Mouse (Mus musculus): ENCODE results near the gene Cracr2b. TPM values are rescaled to one million over a fixed set of nuclear protein-coding genes. Genes with fewer than 3 reads are reported as not detected.
A peak's percentile ranks its signal among the peaks of the same experiment; 100 is the strongest.
"Not testable (repeated sequence)": the region's sequence is repeated elsewhere in the genome, so short reads cannot be mapped to it uniquely, and the experiment has no call there.

Gene Cracr2b
- total and polyA plus RNA-seq, 2 experiments from 2014 or later = 5.3 to 5.9 TPM

GRCm38 (mm10) chr7:141439811-141440210, 21.1 kb upstream of the Cracr2b start:
- 93% methylated on average over 11 of the region's 11 CpGs for WGBS
- Histone ChIP-seq H3K4me3 (ENCODE audit: low read depth, low read length) (no peak overlapping the region), H3K27me3 (ENCODE audit: insufficient read depth, low read length) (no peaks in the 10 kb centered on the region), H3K9me3 (ENCODE audit: low read length) (no peaks in the 10 kb centered on the region), H3K4me2 (ENCODE audit: low read depth, low read length, poor library complexity, severe bottlenecking) (no peak overlapping the region), H3K9ac (replicated peaks; ENCODE audit: low read length, poor library complexity, severe bottlenecking) (no peak overlapping the region), H3K4me1 (ENCODE audit: insufficient read depth, low read length) (peaks cover 11% of the 10 kb centered on the region), H3K36me3 (ENCODE audit: insufficient read depth, low read length) (no peaks in the 10 kb centered on the region), H3K27ac (ENCODE audit: low read depth, low read length) (no peak overlapping the region)
- ATAC-seq (ENCODE audit: low FRiP score) (no peak), DNase-seq (ENCODE audit: low spot score) (no peak)
- TF ChIP-seq CTCF (IDR thresholded peaks at IDR 0.05) = no peak

- 36% methylated on average over 6 of the region's 6 CpGs for WGBS
- Histone ChIP-seq H3K36me3 (ENCODE audit: insufficient read depth, low read length) (no peaks in the 10 kb centered on the region), H3K27me3 (ENCODE audit: insufficient read depth, low read length) (no peaks in the 10 kb centered on the region), H3K27ac (ENCODE audit: low read depth, low read length) (no peak overlapping the region), H3K9me3 (ENCODE audit: low read length) (no peaks in the 10 kb centered on the region), H3K9ac (replicated peaks; ENCODE audit: low read length, poor library complexity, severe bottlenecking) (no peak overlapping the region), H3K4me2 (ENCODE audit: low read depth, low read length, poor library complexity, severe bottlenecking) (no peak overlapping the region), H3K4me1 (ENCODE audit: insufficient read depth, low read length) (peaks cover 9% of the 10 kb centered on the region; the same call in 1 of the 2 replicates), H3K4me3 (ENCODE audit: low read depth, low read length) (no peak overlapping the region)
- ATAC-seq (ENCODE audit: low FRiP score) (no peak), DNase-seq (ENCODE audit: low spot score) (peak; percentile 68)
- TF ChIP-seq CTCF (IDR thresholded peaks at IDR 0.05) = peak; percentile 71
Measured at GRCm38 (mm10) chr7:141440613-141441012, 20.3 kb upstream of the Cracr2b start.

GRCm38 (mm10) chr7:141441460-141441859, 19.4 kb upstream of the Cracr2b start:
- H3K9me3 ChIP-seq (ENCODE audit: low read length) = no peaks in the 10 kb centered on the region
- no peak for DNase-seq (ENCODE audit: low spot score)
- no peak overlapping the region for H3K4me3 ChIP-seq (ENCODE audit: low read depth, low read length)
- H3K36me3 ChIP-seq (ENCODE audit: insufficient read depth, low read length) = no peaks in the 10 kb centered on the region
- peaks cover 4% of the 10 kb centered on the region; the same call in 1 of the 2 replicates for H3K4me1 ChIP-seq (ENCODE audit: insufficient read depth, low read length)
- no peak for TF ChIP-seq CTCF (IDR thresholded peaks at IDR 0.05)
- H3K27ac ChIP-seq (ENCODE audit: low read depth, low read length) = no peak overlapping the region
- no peaks in the 10 kb centered on the region for H3K27me3 ChIP-seq (ENCODE audit: insufficient read depth, low read length)
- 94% methylated on average over 9 of the region's 9 CpGs for WGBS
- ATAC-seq (ENCODE audit: low FRiP score) = no peak
- H3K9ac ChIP-seq (replicated peaks; ENCODE audit: low read length, poor library complexity, severe bottlenecking) = no peak overlapping the region
- H3K4me2 ChIP-seq (ENCODE audit: low read depth, low read length, poor library complexity, severe bottlenecking) = no peak overlapping the region

- WGBS = 93% methylated on average over 13 of the region's 13 CpGs
- H3K27me3 ChIP-seq (ENCODE audit: insufficient read depth, low read length) = no peaks in the 10 kb centered on the region
- ATAC-seq (ENCODE audit: low FRiP score) (no peak), DNase-seq (ENCODE audit: low spot score) (no peak)
- H3K9ac ChIP-seq (replicated peaks; ENCODE audit: low read length, poor library complexity, severe bottlenecking) = no peak overlapping the region
- H3K4me2 ChIP-seq (ENCODE audit: low read depth, low read length, poor library complexity, severe bottlenecking) = no peak overlapping the region
- H3K4me1 ChIP-seq (ENCODE audit: insufficient read depth, low read length) = peaks cover 4% of the 10 kb centered on the region; the same call in 1 of the 2 replicates
- H3K36me3 ChIP-seq (ENCODE audit: insufficient read depth, low read length) = no peaks in the 10 kb centered on the region
- no peak for TF ChIP-seq CTCF (IDR thresholded peaks at IDR 0.05)
- no peak overlapping the region for H3K27ac ChIP-seq (ENCODE audit: low read depth, low read length)
- no peaks in the 10 kb centered on the region for H3K9me3 ChIP-seq (ENCODE audit: low read length)
- H3K4me3 ChIP-seq (ENCODE audit: low read depth, low read length) = no peak overlapping the region
Measured at GRCm38 (mm10) chr7:141442199-141442598, 18.7 kb upstream of the Cracr2b start.

GRCm38 (mm10) chr7:141443081-141443821, 17.6 kb upstream of the Cracr2b start:
- Histone ChIP-seq H3K4me1 (ENCODE audit: insufficient read depth, low read length) (peaks cover 2% of the 10 kb centered on the region; the same call in 1 of the 2 replicates), H3K27me3 (ENCODE audit: insufficient read depth, low read length) (no peaks in the 10 kb centered on the region), H3K4me2 (ENCODE audit: low read depth, low read length, poor library complexity, severe bottlenecking) (peak overlapping the region; percentile 49), H3K9ac (replicated peaks; ENCODE audit: low read length, poor library complexity, severe bottlenecking) (no peak overlapping the region; the same call in 1 of the 2 replicates), H3K27ac (ENCODE audit: low read depth, low read length) (no peak overlapping the region), H3K9me3 (ENCODE audit: low read length) (no peaks in the 10 kb centered on the region), H3K36me3 (ENCODE audit: insufficient read depth, low read length) (no peaks in the 10 kb centered on the region), H3K4me3 (ENCODE audit: low read depth, low read length) (peak overlapping the region; percentile 14; the same call in 1 of the 2 replicates)
- DNase-seq (ENCODE audit: low spot score) (peak; percentile 58), ATAC-seq (ENCODE audit: low FRiP score) (no peak)
- peak; percentile 28; the same call in 1 of the 2 replicates for TF ChIP-seq CTCF (IDR thresholded peaks at IDR 0.05)
- 26% methylated on average over 12 of the region's 12 CpGs for WGBS

- Histone ChIP-seq H3K9ac (replicated peaks; ENCODE audit: low read length, poor library complexity, severe bottlenecking) (no peak within 1 kb of the TSS; the same call in 1 of the 2 replicates), H3K4me1 (ENCODE audit: insufficient read depth, low read length) (no peaks in the 10 kb centered on the region; the same call in 1 of the 2 replicates), H3K4me3 (ENCODE audit: low read depth, low read length) (peak within 1 kb of the TSS; percentile 14; the same call in 1 of the 2 replicates), H3K4me2 (ENCODE audit: low read depth, low read length, poor library complexity, severe bottlenecking) (peak within 1 kb of the TSS; percentile 49), H3K36me3 (ENCODE audit: insufficient read depth, low read length) (no peaks in the 10 kb centered on the region), H3K9me3 (ENCODE audit: low read length) (no peaks in the 10 kb centered on the region), H3K27ac (ENCODE audit: low read depth, low read length) (no peak within 1 kb of the TSS), H3K27me3 (ENCODE audit: insufficient read depth, low read length) (no peaks in the 10 kb centered on the region)
- TF ChIP-seq CTCF (IDR thresholded peaks at IDR 0.05) = no peak
- under 1% methylated on average over 25 of the region's 25 CpGs for WGBS
- no peak for ATAC-seq (ENCODE audit: low FRiP score)
- DNase-seq (ENCODE audit: low spot score) = peak; percentile 38
Measured at GRCm38 (mm10) chr7:141443828-141444237, 17.1 kb upstream of the Cracr2b start, which contains the start of gene Pidd1. Pidd1 (minus strand) TSS chr7:141444025.

- not testable (repeated sequence) for H3K4me1 ChIP-seq (ENCODE audit: insufficient read depth, low read length); H3K9ac ChIP-seq (replicated peaks; ENCODE audit: low read length, poor library complexity, severe bottlenecking); H3K27me3 ChIP-seq (ENCODE audit: insufficient read depth, low read length); H3K36me3 ChIP-seq (ENCODE audit: insufficient read depth, low read length); DNase-seq (ENCODE audit: low spot score); H3K9me3 ChIP-seq (ENCODE audit: low read length); H3K4me3 ChIP-seq (ENCODE audit: low read depth, low read length); ATAC-seq (ENCODE audit: low FRiP score); H3K27ac ChIP-seq (ENCODE audit: low read depth, low read length)
- WGBS = 85% methylated on average over 3 of the region's 3 CpGs
- H3K4me2 ChIP-seq (ENCODE audit: low read depth, low read length, poor library complexity, severe bottlenecking) = peak overlapping the region; percentile 64
Measured at GRCm38 (mm10) chr7:141446374-141446773, 14.5 kb upstream of the Cracr2b start.
